Mouse (Mus musculus) lung, postnatal 10 days (tissue): ENCODE measurements around the gene Kcnab3.
A peak's percentile ranks its signal among the peaks of the same experiment; 100 is the strongest.
"Not testable (repeated sequence)": the region's sequence is repeated elsewhere in the genome, so short reads cannot be mapped to it uniquely, and the experiment has no call there.

Experiments
- DNase-seq: peaks from one replicate; pipeline ENCODE4 v3.0.0; 2021

Kcnab3 gene

GRCm38 (mm10) chr11:69325628-69326407 lies at the start of gene Kcnab3:
Kcnab3 (plus strand) TSS chr11:69326258.
- DNase-seq = peak; percentile 95

- no peak for DNase-seq
Observed at GRCm38 (mm10) chr11:69277267-69277666, 48.8 kb upstream of the Kcnab3 start.

- no peak for DNase-seq
Observed at GRCm38 (mm10) chr11:69291111-69291510, 34.9 kb upstream of the Kcnab3 start.

GRCm38 (mm10) chr11:69295286-69295685 lies 30.8 kb upstream of the Kcnab3 start:
- no peak for DNase-seq

- no peak for DNase-seq
Observed at GRCm38 (mm10) chr11:69297799-69298198, 28.3 kb upstream of the Kcnab3 start.

- no peak for DNase-seq
Observed at GRCm38 (mm10) chr11:69298231-69298630, 27.8 kb upstream of the Kcnab3 start.

GRCm38 (mm10) chr11:69302817-69303216 lies 23.2 kb upstream of the Kcnab3 start:
- no peak for DNase-seq

GRCm38 (mm10) chr11:69305291-69305690 lies 20.8 kb upstream of the Kcnab3 start:
- DNase-seq = no peak

GRCm38 (mm10) chr11:69306039-69306438 lies 20.0 kb upstream of the Kcnab3 start:
- no peak for DNase-seq

GRCm38 (mm10) chr11:69311266-69311665 lies 14.8 kb upstream of the Kcnab3 start:
- no peak for DNase-seq

- DNase-seq = no peak
Observed at GRCm38 (mm10) chr11:69316361-69316760, 9.7 kb upstream of the Kcnab3 start.

- DNase-seq = not testable (repeated sequence)
Observed at GRCm38 (mm10) chr11:69318000-69318399, 8.1 kb upstream of the Kcnab3 start.

- no peak for DNase-seq
Observed at GRCm38 (mm10) chr11:69321580-69321979, 4.5 kb upstream of the Kcnab3 start.

GRCm38 (mm10) chr11:69322010-69322409 lies 4.0 kb upstream of the Kcnab3 start:
- no peak for DNase-seq

GRCm38 (mm10) chr11:69322693-69323471 lies 3.2 kb upstream of the Kcnab3 start:
- DNase-seq = no peak

GRCm38 (mm10) chr11:69323667-69324111 lies 2.4 kb upstream of the Kcnab3 start, which contains the start of the genes Cntrob and Trappc1:
Cntrob (minus strand) TSS chr11:69323775.
Trappc1 (plus strand) TSS chr11:69323980.
- peak; percentile 100 for DNase-seq

- DNase-seq = no peak
Observed at GRCm38 (mm10) chr11:69324749-69325148, 1.3 kb upstream of the Kcnab3 start.

GRCm38 (mm10) chr11:69326408-69327156 lies 524 bp downstream of the Kcnab3 start:
- DNase-seq = peak; percentile 38

- no peak for DNase-seq
Observed at GRCm38 (mm10) chr11:69327157-69327442, 1.0 kb downstream of the Kcnab3 start.

- no peak for DNase-seq
Observed at GRCm38 (mm10) chr11:69327648-69328047, 1.6 kb downstream of the Kcnab3 start.

- DNase-seq = no peak
Observed at GRCm38 (mm10) chr11:69328517-69328916, 2.5 kb downstream of the Kcnab3 start.

- DNase-seq = no peak
Observed at GRCm38 (mm10) chr11:69331152-69331551, 5.1 kb downstream of the Kcnab3 start.

GRCm38 (mm10) chr11:69331929-69332405 lies 5.9 kb downstream of the Kcnab3 start:
- DNase-seq = peak; percentile 90
